Mouse (Mus musculus) heart, embryonic 14.5 days (tissue): ENCODE results near the gene Ate1. TPM values are rescaled to one million over a fixed set of nuclear protein-coding genes. Genes with fewer than 3 reads are reported as not detected.
A peak's percentile ranks its signal among the peaks of the same experiment; 100 is the strongest.

Source experiments
- ATAC-seq: fragments of 200-750 bp; cut with Nextera tagmentation; 2 replicates; pipeline ENCODE4 v1.8.0; 2017; ENCODE audit warnings: low read depth, moderate TSS enrichment; ENCODE audit not compliant: insufficient number of reproducible peaks, insufficient read depth, low FRiP score
- H3K27ac ChIP-seq, 2 experiments: fragments of 200-500 bp in 1 of 2; fragments of 300-500 bp in 1 of 2; sonication (generic) in 1 of 2; replicated peaks in 1 of 2; 2 replicates each; pipeline ENCODE4 v1.5.1; 2012 to 2014; ENCODE audit warnings: low read depth in 2 of 2, low read length in 2 of 2, control low read depth in 1 of 2, mild to moderate bottlenecking in 1 of 2, mixed read lengths in 1 of 2; ENCODE audit not compliant: control insufficient read depth in 1 of 2, insufficient read depth in 1 of 2
- H3K27me3 ChIP-seq: fragments of 300-500 bp; sonication (generic); 2 replicates; pipeline ENCODE4 v1.6.1; 2014; ENCODE audit warnings: mild to moderate bottlenecking, low read length, control low read depth; ENCODE audit not compliant: control insufficient read depth, insufficient read depth
- H3K36me3 ChIP-seq: fragments of 300-500 bp; sonication (generic); 2 replicates; pipeline ENCODE4 v1.6.1; 2014; ENCODE audit warnings: mild to moderate bottlenecking, control low read depth, low read length, mixed read lengths; ENCODE audit not compliant: control insufficient read depth, insufficient read depth
- H3K4me1 ChIP-seq, 2 experiments: fragments of 200-500 bp in 1 of 2; fragments of 300-500 bp in 1 of 2; sonication (generic) in 1 of 2; 2 replicates each; pipeline ENCODE4 v1.6.1; 2012 to 2014; ENCODE audit warnings: low read length in 2 of 2, control low read depth in 1 of 2, mixed read lengths in 1 of 2; ENCODE audit not compliant: control insufficient read depth in 2 of 2, insufficient read depth in 2 of 2
- H3K4me2 ChIP-seq: fragments of 300-500 bp; sonication (generic); 2 replicates; pipeline ENCODE4 v1.6.1; 2014; ENCODE audit warnings: mild to moderate bottlenecking, low read length
- H3K4me3 ChIP-seq, 2 experiments: fragments of 200-500 bp in 1 of 2; fragments of 300-500 bp in 1 of 2; sonication (generic) in 1 of 2; 2 replicates each; pipeline ENCODE4 v1.5.1; 2012 to 2014; ENCODE audit warnings: low read length in 2 of 2, mild to moderate bottlenecking in 2 of 2, control low read depth in 1 of 2, low read depth in 1 of 2, moderate library complexity in 1 of 2; ENCODE audit not compliant: control insufficient read depth in 1 of 2, insufficient read depth in 1 of 2
- H3K9ac ChIP-seq: fragments of 300-500 bp; sonication (generic); 2 replicates; pipeline ENCODE4 v1.6.1; 2014; ENCODE audit warnings: mild to moderate bottlenecking, low read length
- H3K9me3 ChIP-seq: fragments of 300-500 bp; sonication (generic); 2 replicates; pipeline ENCODE4 v1.6.1; 2016; ENCODE audit warnings: low read length, control low read depth; ENCODE audit not compliant: control insufficient read depth
- WGBS: fragments of 180-500 bp; shearing (Covaris S2); extraction: QIAGEN DNeasy Blood & Tissue Kit; methylation state at CpG from one replicate; pipeline ENCODE4 v1.1.7; 2014; 5-methylcytosine and 5-hydroxymethylcytosine counted together
- polyA plus RNA-seq: library from polyadenylated mRNA; unstranded; fragments of >200 nt; fragmentation: Nextera tagmentation; extraction: Ambion mirVana; gene quantifications from 2 replicates; pipeline ENCODE4 v1.2.1, GENCODE M21; 2014

Ate1 gene
- polyA plus RNA-seq, 1 experiment from 2014 or later: 67.3 TPM

DNA sequence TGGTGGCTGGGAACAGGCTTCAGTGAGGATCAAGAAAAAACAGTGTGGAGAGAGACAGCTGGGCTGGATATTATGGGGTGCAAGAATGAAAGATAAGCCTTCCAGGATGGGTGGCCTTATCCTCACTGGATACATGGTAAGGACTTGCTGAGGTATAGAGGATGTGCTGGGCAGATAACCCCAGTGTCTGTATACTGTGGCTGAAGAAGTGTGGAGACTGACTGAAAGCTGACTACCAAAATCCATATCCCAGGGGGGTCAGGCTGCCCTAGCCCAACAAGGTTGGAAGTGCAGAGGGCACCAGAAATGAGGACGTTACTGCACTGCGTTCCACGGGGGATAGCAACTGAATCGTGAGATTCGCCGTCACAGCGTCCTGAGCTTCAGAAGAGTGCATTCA lies 139.8 kb downstream of the Ate1 start:
- ATAC-seq: no peak; the same call in 1 of the 2 replicates
- Histone ChIP-seq H3K9ac (no peak overlapping the region), H3K4me2 (no peak overlapping the region), H3K27me3 (no peaks in the 10 kb centered on the region), H3K4me1 (no peaks in the 10 kb centered on the region), H3K9me3 (no peaks in the 10 kb centered on the region), H3K36me3 (no peaks in the 10 kb centered on the region), H3K27ac (no peak overlapping the region), H3K4me3 (no peak overlapping the region)
- 93% methylated on average over 7 of the region's 7 CpGs for WGBS

DNA sequence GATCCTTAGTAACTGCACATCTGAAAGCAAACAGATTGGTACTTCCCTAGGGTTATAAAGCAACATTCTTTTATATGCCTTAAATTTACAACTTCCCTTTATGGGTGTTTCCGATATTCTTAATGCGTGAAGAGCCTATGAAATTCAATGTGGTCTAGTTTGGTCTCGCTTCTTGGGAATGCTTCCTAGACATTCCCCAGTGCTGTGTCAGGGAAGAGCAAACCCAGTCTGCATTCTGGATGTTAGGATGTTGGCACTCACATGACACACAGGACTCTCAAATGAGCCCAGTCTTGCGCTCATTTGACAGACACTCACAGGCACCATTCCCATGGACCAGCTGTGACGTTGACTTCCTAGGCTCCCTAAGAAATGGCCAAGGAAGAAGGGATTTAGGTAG lies 140.3 kb downstream of the Ate1 start:
- no peak for ATAC-seq
- 93% methylated on average over 5 of the region's 5 CpGs for WGBS
- no peaks in the 10 kb centered on the region for H3K4me1 ChIP-seq

DNA sequence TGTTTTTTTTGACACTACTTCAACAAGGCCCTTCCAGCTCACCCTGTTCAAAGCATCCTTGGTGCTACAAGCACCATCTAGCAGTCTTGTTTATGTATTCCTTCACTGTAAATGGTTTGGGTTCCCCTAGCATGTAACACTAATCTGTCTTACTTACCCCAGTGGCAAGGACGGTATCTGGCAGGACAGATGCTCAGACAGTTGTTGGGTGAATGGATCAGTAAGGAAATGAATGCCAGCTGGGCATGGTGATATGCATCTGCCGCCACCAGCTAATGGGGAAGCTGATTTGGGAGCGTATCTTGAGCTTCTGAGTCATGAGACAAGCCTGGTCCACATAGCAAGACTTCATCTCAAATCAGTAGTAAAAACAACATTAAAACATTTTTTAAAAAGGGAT lies 141.9 kb downstream of the Ate1 start:
- no peak for ATAC-seq
- 81% methylated on average over 3 of the region's 3 CpGs for WGBS

More for the DNA sequence above, 140.3 kb downstream of the Ate1 start:
- H3K4me2 ChIP-seq: no peak overlapping the region
- H3K36me3 ChIP-seq: no peaks in the 10 kb centered on the region
- no peak overlapping the region for H3K9ac ChIP-seq
- no peaks in the 10 kb centered on the region for H3K27me3 ChIP-seq
- no peak overlapping the region for H3K27ac ChIP-seq
- H3K4me3 ChIP-seq: no peak overlapping the region
- H3K9me3 ChIP-seq: no peaks in the 10 kb centered on the region

DNA sequence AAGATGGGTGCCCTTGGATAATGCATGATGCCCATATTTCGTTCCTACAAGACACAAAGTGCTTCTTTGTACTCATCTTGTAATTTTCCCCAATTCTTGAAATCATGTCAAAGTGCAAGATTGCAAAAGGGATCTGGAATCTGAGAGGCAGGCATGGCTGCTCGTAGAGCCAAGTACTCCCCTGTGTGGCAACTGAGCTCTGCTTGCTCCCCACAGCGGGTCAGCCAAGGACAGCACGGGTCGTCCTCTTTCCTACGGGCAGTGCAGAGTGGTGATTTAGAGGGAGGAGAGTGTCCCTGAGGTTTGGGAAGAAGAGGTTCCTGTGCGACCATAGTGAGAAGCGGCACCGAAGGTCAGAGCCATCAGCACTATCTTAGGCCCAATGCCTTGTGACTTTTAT lies 145.9 kb downstream of the Ate1 start:
- no peak for ATAC-seq
- Histone ChIP-seq H3K4me3 (no peak overlapping the region), H3K36me3 (no peaks in the 10 kb centered on the region), H3K9me3 (no peaks in the 10 kb centered on the region), H3K4me2 (no peak overlapping the region), H3K27me3 (no peaks in the 10 kb centered on the region), H3K27ac (no peak overlapping the region), H3K9ac (no peak overlapping the region), H3K4me1 (0 out of 4 replicates have a peak, but pooled peaks cover 0 to 2% of the 10 kb centered on the region in 2 experiments)
- WGBS: 69% methylated on average over 9 of the region's 9 CpGs

More for the DNA sequence above, 141.9 kb downstream of the Ate1 start:
- H3K27me3 ChIP-seq: no peaks in the 10 kb centered on the region
- H3K4me3 ChIP-seq: no peak overlapping the region
- H3K27ac ChIP-seq: no peak overlapping the region
- no peak overlapping the region for H3K9ac ChIP-seq
- H3K4me1 ChIP-seq: no peaks in the 10 kb centered on the region
- H3K9me3 ChIP-seq: no peaks in the 10 kb centered on the region
- no peak overlapping the region for H3K4me2 ChIP-seq
- H3K36me3 ChIP-seq: no peaks in the 10 kb centered on the region

DNA sequence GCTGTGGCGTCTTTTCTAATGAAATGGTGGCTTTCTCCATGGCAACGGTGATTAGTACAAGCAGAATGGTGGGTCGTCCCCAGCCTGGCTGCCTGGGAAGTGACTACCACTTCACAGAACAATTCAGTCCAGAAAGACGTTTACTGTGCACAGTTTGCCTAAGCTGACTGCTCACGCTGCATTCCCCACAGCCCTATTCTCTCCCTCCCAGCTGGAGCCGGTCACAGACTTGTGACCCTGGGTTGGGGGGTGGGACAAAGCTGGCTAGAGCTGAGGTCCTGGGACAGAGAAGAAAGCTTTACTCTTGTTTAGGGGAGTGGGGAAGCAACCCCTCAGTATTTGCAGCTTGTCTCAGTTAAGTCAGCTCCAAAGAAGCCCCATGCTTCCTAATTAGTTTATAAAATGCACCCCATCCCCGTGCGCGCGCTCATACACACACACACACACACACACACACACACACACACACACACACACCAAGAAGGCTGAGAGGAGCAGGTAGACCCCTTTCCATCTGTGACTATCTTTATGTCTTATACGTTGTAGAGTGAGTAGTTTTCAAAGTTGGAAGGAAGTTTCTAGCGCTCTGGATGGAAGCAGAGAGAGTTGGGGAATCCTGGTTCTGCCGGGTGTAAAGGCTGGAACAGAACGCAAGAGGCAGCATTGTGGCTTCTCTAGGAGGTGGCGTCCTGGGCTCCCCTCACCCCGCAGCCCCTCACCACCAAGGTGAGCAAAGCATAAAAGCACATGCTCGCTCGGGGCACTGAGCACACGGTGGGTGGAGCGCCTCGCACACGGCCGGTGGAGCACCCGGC lies 151.1 kb downstream of the Ate1 start:
- Histone ChIP-seq H3K9me3 (peaks cover 5% of the 10 kb centered on the region), H3K27me3 (peaks cover 5% of the 10 kb centered on the region; the same call in 1 of the 2 replicates), H3K4me1 (peaks cover 0 to 2% of the 10 kb centered on the region in 2 experiments; a peak in 1 of 4 replicates), H3K36me3 (no peaks in the 10 kb centered on the region), H3K4me2 (0 out of 2 replicates have a peak overlapping the region, but pooled peaks have one; percentile 2), H3K9ac (no peak overlapping the region), H3K27ac (no peak overlapping the region), H3K4me3 (no peak overlapping the region)
- no peak for ATAC-seq
- WGBS: 50% methylated on average over 24 of the region's 24 CpGs

DNA sequence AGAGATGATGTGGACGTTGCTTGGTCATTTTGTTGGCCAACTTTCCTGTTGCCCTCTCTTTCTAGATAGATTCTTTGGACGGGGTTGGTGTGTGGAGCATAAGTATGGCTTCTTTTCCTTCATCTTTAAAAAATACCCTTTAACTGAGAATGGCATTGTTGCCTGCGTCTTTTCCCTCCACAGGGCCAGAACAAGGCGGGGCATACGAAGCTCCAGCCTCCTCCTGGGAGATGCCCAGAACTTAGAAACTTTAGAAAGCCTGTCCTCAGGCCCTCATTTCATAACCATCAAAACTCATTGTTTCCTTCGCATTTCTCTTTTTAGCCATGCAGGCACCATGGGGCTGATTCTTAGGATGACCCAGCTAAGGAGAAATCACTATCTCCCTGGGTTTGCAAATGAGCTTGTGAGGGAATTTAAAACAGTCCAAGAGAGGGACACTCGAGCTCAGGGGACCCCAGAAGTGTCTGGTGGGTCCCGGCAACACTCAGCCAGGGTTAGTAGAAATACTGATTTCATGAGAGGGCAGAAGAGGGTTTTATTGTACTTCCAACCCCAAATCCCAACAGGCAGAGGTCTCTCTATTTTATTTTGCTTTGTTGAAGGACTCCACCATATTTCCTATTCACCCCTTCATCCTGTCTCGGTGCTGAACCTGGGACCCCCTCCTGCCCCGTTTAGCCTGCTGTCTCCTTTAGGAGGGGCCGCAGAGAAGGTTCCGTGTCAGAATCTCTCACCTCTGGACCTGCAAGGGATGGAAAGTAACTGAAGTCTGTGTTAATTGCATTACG lies 151.9 kb downstream of the Ate1 start:
- H3K4me2 ChIP-seq: 0 out of 2 replicates have a peak overlapping the region, but pooled peaks have one; percentile 2
- H3K27ac ChIP-seq: no peak overlapping the region
- peaks cover 5% of the 10 kb centered on the region for H3K9me3 ChIP-seq
- no peak overlapping the region for H3K9ac ChIP-seq
- H3K27me3 ChIP-seq: peaks cover 5% of the 10 kb centered on the region; the same call in 1 of the 2 replicates
- no peak for ATAC-seq
- no peak overlapping the region for H3K4me3 ChIP-seq
- H3K36me3 ChIP-seq: no peaks in the 10 kb centered on the region
- 53% methylated on average over 13 of the region's 13 CpGs for whole genome bisulfite sequencing
- peaks cover 0 to 2% of the 10 kb centered on the region in 2 experiments; a peak in 1 of 4 replicates for H3K4me1 ChIP-seq

DNA sequence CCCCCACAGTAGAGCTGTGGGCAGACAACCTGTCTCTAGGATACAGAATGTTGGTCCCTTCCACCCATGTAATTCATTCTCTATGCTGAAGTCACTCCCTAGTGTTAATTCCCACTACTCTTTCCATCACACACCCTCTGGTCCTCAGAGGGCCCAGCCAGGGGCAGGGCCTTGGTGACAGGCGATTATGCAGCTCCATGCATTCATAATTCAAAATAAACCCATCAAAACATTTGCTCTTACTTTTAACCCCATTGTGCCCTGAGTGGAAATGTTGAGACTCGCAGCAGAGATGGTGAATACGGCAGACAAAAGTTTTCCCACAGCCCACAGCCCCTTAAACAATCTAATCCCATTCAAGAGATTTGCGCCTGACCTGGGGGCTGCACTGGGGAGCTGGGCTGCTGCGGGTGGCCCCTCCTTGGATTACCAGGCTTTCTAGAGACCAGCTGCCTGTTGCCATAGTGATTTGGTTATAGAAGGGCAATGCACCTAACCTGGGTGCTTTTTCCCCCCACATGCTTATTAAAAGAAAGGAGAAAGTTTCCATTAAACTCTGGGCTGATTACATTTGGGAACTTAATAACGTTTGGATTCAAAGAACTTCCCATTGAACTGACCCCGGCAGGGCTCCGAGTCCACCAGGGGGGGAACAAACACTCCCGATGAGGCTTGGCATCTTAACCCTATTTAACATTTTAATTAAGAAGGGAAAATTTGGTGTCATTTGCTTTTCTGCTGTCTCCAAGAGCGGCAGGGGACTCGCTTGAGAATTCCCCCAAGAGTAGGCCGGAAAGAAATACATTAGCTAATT lies 152.7 kb downstream of the Ate1 start:
- no peak overlapping the region for H3K27ac ChIP-seq
- no peak overlapping the region for H3K9ac ChIP-seq
- no peak overlapping the region for H3K4me2 ChIP-seq
- H3K36me3 ChIP-seq: no peaks in the 10 kb centered on the region
- peaks cover 0 to 2% of the 10 kb centered on the region in 2 experiments; a peak in 1 of 4 replicates for H3K4me1 ChIP-seq
- H3K4me3 ChIP-seq: no peak overlapping the region
- ATAC-seq: no peak
- H3K27me3 ChIP-seq: peaks cover 5% of the 10 kb centered on the region; the same call in 1 of the 2 replicates
- H3K9me3 ChIP-seq: peaks cover 5% of the 10 kb centered on the region
- 52% methylated on average over 12 of the region's 12 CpGs for WGBS
